Mouse (Mus musculus): Measurements from ENCODE around the gene H3f3b.

DNA sequence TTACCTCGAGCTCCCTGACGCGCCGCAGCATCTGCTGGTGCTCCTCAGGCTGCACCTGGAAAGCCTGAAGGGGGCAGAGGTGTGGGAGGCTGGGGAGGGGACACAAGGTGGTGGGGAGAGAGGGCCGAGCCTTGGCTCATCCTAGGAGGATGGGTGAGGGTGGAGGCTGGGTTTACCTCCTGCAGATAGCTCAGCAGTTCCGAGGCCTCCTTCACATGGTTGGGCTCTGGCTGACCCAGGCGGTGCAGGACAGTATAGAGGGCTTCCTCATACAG lies 48.4 kb upstream of the H3f3b start:
- TF ChIP-seq CTCF (IDR thresholded peaks at IDR 0.05; ENCODE audit: low read depth, low read length) (no peak), POLR2A (IDR thresholded peaks at IDR 0.05; ENCODE audit: extremely low read depth, insufficient read depth, low read length) (no peak)

Measured in liver, adult 2 months (tissue).